8 mouse cellular contexts compared by ENCODE assay signal in the genomic region with DNA sequence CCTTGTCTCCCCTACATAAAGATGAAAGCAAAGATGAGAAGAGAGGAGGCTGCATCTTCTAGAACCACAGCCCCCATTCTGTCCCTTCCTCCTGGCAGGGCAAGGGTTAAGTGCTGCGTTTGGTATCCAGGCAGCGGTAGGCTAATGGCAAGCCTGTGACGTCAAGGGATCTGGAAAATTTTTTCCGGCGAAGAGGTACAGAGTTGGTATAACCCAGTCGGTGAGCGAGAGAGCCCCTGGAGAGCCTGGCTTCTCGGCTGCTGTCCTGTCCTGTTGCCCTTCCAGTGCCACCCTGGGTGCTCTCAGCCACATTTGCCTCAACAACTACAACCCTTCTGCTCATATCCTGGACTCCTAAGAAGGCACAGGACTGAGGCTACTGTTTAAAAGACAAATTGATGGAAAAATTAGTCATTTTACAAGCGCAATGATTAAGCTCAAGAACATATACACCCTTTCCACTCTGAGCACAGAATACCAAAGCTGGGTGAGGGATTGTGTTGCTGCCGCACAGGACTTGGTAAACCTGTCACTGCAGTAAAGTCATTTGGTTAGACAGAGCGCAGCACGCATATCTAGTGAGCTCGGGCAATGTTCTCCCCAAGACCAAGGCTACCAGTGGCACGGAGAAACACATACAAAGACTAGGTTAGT. TPM values are rescaled to one million over a fixed set of nuclear protein-coding genes. Genes with fewer than 3 reads are reported as not detected.
DNase-seq lines count a peak whose midpoint lies in the region; ATAC-seq and TF ChIP-seq lines count a peak whose summit lies in the region.

No protein-coding gene starts in this region.

- H3K4me2 ChIP-seq in forebrain, postnatal 0 days (ENCODE audit: low read depth), result peak overlapping the region; percentile 71
- H3K4me2 ChIP-seq in intestine, embryonic 16.5 days (ENCODE audit: low read depth, low read length), result peak overlapping the region; percentile 49
- H3K4me2 ChIP-seq in midbrain, embryonic 13.5 days (replicated peaks), result peak overlapping the region; percentile 78

- 26% methylated on average over 14 of the region's 14 CpGs for WGBS in forebrain, postnatal 0 days
- WGBS in intestine, embryonic 16.5 days, result 19% methylated on average over 14 of the region's 14 CpGs
- 37% methylated on average over 14 of the region's 14 CpGs for WGBS in midbrain, embryonic 13.5 days

- H3K4me3 ChIP-seq in brown adipose tissue, adult 24 weeks (ENCODE audit: insufficient read depth, low read depth, low read length), result peak overlapping the region; percentile 17; the same call in 1 of the 2 replicates
- peak overlapping the region; percentile 81 for H3K4me3 ChIP-seq in forebrain, postnatal 0 days (ENCODE audit: low read depth, low read length)
- H3K4me3 ChIP-seq in intestine, embryonic 16.5 days (ENCODE audit: low read length), result peak overlapping the region; percentile 66
- H3K4me3 ChIP-seq in midbrain, embryonic 13.5 days (replicated peaks), result peak overlapping the region; percentile 80

- no peak for ATAC-seq in forebrain, postnatal 0 days
- ATAC-seq in intestine, embryonic 16.5 days, result no peak
- no peak for ATAC-seq in midbrain, embryonic 13.5 days

- peak; percentile 46 for DNase-seq in MN1 (ENCODE audit: low spot score)
- peak; percentile 72 for DNase-seq in forebrain, postnatal 0 days
- DNase-seq in left cerebral cortex, postnatal 4 days, result peak; percentile 25
- peak; percentile 21 to 35 for DNase-seq in thymus, postnatal 36 days
- no peak for DNase-seq in ovary, adult 18-20 months (ENCODE audit: low spot score)

- H3K27ac ChIP-seq in brown adipose tissue, adult 24 weeks (replicated peaks; ENCODE audit: low read depth, low read length), result no peak overlapping the region
- peak overlapping the region; percentile 55 for H3K27ac ChIP-seq in forebrain, postnatal 0 days (ENCODE audit: low read depth, low read length)
- H3K27ac ChIP-seq in intestine, embryonic 16.5 days (ENCODE audit: low read length), result peak overlapping the region; percentile 28; the same call in 1 of the 2 replicates
- peak overlapping the region; percentile 47 for H3K27ac ChIP-seq in midbrain, embryonic 13.5 days

- TF ChIP-seq CTCF in forebrain, postnatal 0 days (IDR thresholded peaks at IDR 0.05; ENCODE audit: low read depth), result no peak

- peak overlapping the region; percentile 56 for H3K9ac ChIP-seq in forebrain, postnatal 0 days
- peak overlapping the region; percentile 51 for H3K9ac ChIP-seq in intestine, embryonic 16.5 days (ENCODE audit: low read depth, low read length)
- peak overlapping the region; percentile 64 for H3K9ac ChIP-seq in midbrain, embryonic 13.5 days (replicated peaks)

- intact Hi-C loops in left cerebral cortex, postnatal 4 days (cut with DNase I), result loop anchor here (5.0 to 10.0 kb wide), 6 partner anchors 132 to 667 kb away; no protein-coding TSS in a partner anchor

- no peaks in the 10 kb centered on the region for H3K27me3 ChIP-seq in forebrain, postnatal 0 days (ENCODE audit: insufficient read depth, low read length)
- no peaks in the 10 kb centered on the region for H3K27me3 ChIP-seq in intestine, embryonic 16.5 days (replicated peaks; ENCODE audit: control insufficient read depth, insufficient read depth, low read length)
- no peaks in the 10 kb centered on the region for H3K27me3 ChIP-seq in midbrain, embryonic 13.5 days

- peaks cover 3% of the 10 kb centered on the region for H3K4me1 ChIP-seq in brown adipose tissue, adult 24 weeks (ENCODE audit: control insufficient read depth, insufficient read depth, insufficient read length, low read length)
- H3K4me1 ChIP-seq in forebrain, postnatal 0 days (ENCODE audit: insufficient read depth), result peaks cover 16% of the 10 kb centered on the region; the same call in 1 of the 2 replicates
- peaks cover 6% of the 10 kb centered on the region; the same call in 1 of the 2 replicates for H3K4me1 ChIP-seq in intestine, embryonic 16.5 days (ENCODE audit: control insufficient read depth, insufficient read depth, low read length)
- H3K4me1 ChIP-seq in midbrain, embryonic 13.5 days (replicated peaks), result peaks cover 48% of the 10 kb centered on the region

- H3K36me3 ChIP-seq in forebrain, postnatal 0 days (ENCODE audit: insufficient read depth), result peaks cover 33% of the 10 kb centered on the region
- H3K36me3 ChIP-seq in intestine, embryonic 16.5 days (ENCODE audit: control insufficient read depth, insufficient read depth, low read length), result peaks cover 9% of the 10 kb centered on the region; the same call in 1 of the 2 replicates
- H3K36me3 ChIP-seq in midbrain, embryonic 13.5 days, result peaks cover 34% of the 10 kb centered on the region

- H3K9me3 ChIP-seq in forebrain, postnatal 0 days (ENCODE audit: low read length), result no peaks in the 10 kb centered on the region
- H3K9me3 ChIP-seq in intestine, embryonic 16.5 days (ENCODE audit: control insufficient read depth, low read length), result no peaks in the 10 kb centered on the region
- no peaks in the 10 kb centered on the region for H3K9me3 ChIP-seq in midbrain, embryonic 13.5 days

RNA-seq across cellular contexts. Expression of gene Atp1b1, which starts 3.3 kb away (rescaled TPM):
- polyA plus RNA-seq in brown adipose tissue, adult 24 weeks (2012; ENCODE audit: insufficient read depth, insufficient read length, missing spikeins), result 18.7 and 18.9 TPM in 2 replicates
- 200 and 226 TPM in 2 replicates for total RNA-seq in forebrain, postnatal 0 days (2014; rRNA removed)
- 313 and 432 TPM in 2 replicates for polyA plus RNA-seq in forebrain, postnatal 0 days (2015; fragmentation: Nextera tagmentation; extraction: Ambion mirVana)
- polyA plus RNA-seq in intestine, embryonic 16.5 days (2015; fragmentation: Nextera tagmentation; extraction: Ambion mirVana), result 184 and 199 TPM in 2 replicates
- total RNA-seq in left cerebral cortex, postnatal 4 days (2021), result 100 to 1,000 TPM; 722 to 767 TPM
- 90.1 and 91.0 TPM in 2 replicates for polyA plus RNA-seq in midbrain, embryonic 13.5 days (2015; fragmentation: Nextera tagmentation; extraction: Ambion mirVana)

Comparison
In these comparisons a context has a peak if more than half of its experiments do, and no peak if none do; other contexts are left out.
1. H3K4me3 ChIP-seq: peak in every context shown above with its lines; median percentile 81 in forebrain, postnatal 0 days; 80 in midbrain, embryonic 13.5 days; 66 in intestine, embryonic 16.5 days; 17 in brown adipose tissue, adult 24 weeks.